Mouse (Mus musculus) leukemia stem cell, adult 10-12 weeks (primary cell): ENCODE data around the gene Gm4133. TPM values are rescaled to one million over a fixed set of nuclear protein-coding genes. Genes with fewer than 3 reads are reported as not detected.

Source experiments
- polyA plus RNA-seq: library from polyadenylated mRNA; stranded (reverse); fragments of >175 nt; gene quantifications from 2 replicates; pipeline ENCODE4 v1.2.3, GENCODE M21; 2012; ENCODE audit warnings: low replicate concordance

Gm4133 gene
- not detected in 2 replicates for polyA plus RNA-seq

GRCm38 (mm10) chr7:20333965-20334364, at the start of gene Gm4133:
Gm4133 (minus strand) TSS chr7:20334065.

GRCm38 (mm10) chr7:20375310-20375709, 41.4 kb upstream of the Gm4133 start, which contains the start of gene Gm5728:
Gm5728 (minus strand) TSS chr7:20375410.

Other genes with a start within 250 kb of the Gm4133 start
- not detected in 2 replicates for gene Vmn1r91, start 234.4 kb downstream of the Gm4133 start, polyA plus RNA-seq
- gene Gm16442, start 211.5 kb downstream of the Gm4133 start, polyA plus RNA-seq: not detected in 2 replicates
- gene Vmn1r93, start 195.0 kb downstream of the Gm4133 start, polyA plus RNA-seq: not detected in 2 replicates
- gene Vmn1r94, start 165.7 kb downstream of the Gm4133 start, polyA plus RNA-seq: not detected in 2 replicates
- not detected in 2 replicates for gene Vmn1r95, start 140.4 kb downstream of the Gm4133 start, polyA plus RNA-seq
- gene Gm6164, start 128.5 kb downstream of the Gm4133 start, polyA plus RNA-seq: not detected in 2 replicates
- gene Gm4498, start 100.2 kb downstream of the Gm4133 start, polyA plus RNA-seq: not detected in 2 replicates
- not detected in 2 replicates for gene Gm5890, start 71.2 kb downstream of the Gm4133 start, polyA plus RNA-seq
- not detected in 2 replicates for gene Gm5728, start 41.3 kb upstream of the Gm4133 start, polyA plus RNA-seq
- not detected in 2 replicates for gene Vmn1r100, start 83.9 kb upstream of the Gm4133 start, polyA plus RNA-seq
- not detected in 2 replicates for gene Vmn1r101, start 108.5 kb upstream of the Gm4133 start, polyA plus RNA-seq
- gene Gm10670, start 140.9 kb upstream of the Gm4133 start, polyA plus RNA-seq: not detected in 2 replicates
- not detected in 2 replicates for gene Vmn1r103, start 176.5 kb upstream of the Gm4133 start, polyA plus RNA-seq
- gene Vmn1r104, start 199.8 kb upstream of the Gm4133 start, polyA plus RNA-seq: not detected in 2 replicates
- gene Gm5726, start 211.7 kb upstream of the Gm4133 start, polyA plus RNA-seq: not detected in 2 replicates
- gene Gm4141, start 242.2 kb upstream of the Gm4133 start, polyA plus RNA-seq: not detected in 2 replicates